Mouse (Mus musculus) pancreas, adult 10 weeks (tissue): Measurements from ENCODE around the gene Endog. TPM values are rescaled to one million over a fixed set of nuclear protein-coding genes. Genes with fewer than 3 reads are reported as not detected.

Experiments
- polyA plus RNA-seq: library from polyadenylated mRNA; stranded (reverse); fragments of 350-450 nt; fragmentation: Illumina TruSeq; extraction: RNeasy Lipid Tissue Mini Kit (QIAGEN cat#74804); gene quantifications from one replicate; pipeline ENCODE4 v1.2.3, GENCODE M21; 2015; ENCODE audit warnings: low read depth, low replicate concordance; ENCODE audit not compliant: insufficient read depth

Gene Endog
- polyA plus RNA-seq = 8.6 TPM

GRCm38 (mm10) chr2:30171371-30171996 lies at the start of gene Endog:
Endog (plus strand) TSS chr2:30171493.

GRCm38 (mm10) chr2:30124472-30125274 lies 46.6 kb upstream of the Endog start, which contains the start of gene Zer1:
Zer1 (minus strand) TSS chr2:30124585.

GRCm38 (mm10) chr2:30133613-30134377 lies 37.5 kb upstream of the Endog start, which contains the start of gene Tbc1d13:
Tbc1d13 (plus strand) TSS chr2:30133746.

GRCm38 (mm10) chr2:30177700-30178675 lies 6.7 kb downstream of the Endog start, which contains the start of gene Spout1:
Spout1 (minus strand) TSS chr2:30178459.

GRCm38 (mm10) chr2:30205629-30206357 lies 34.5 kb downstream of the Endog start, which contains the start of gene Kyat1:
Kyat1 (minus strand) TSS chr2:30205847.

Other genes starting within 250 kb of the Endog start
- gene Gle1, start 236.1 kb upstream of the Endog start, polyA plus RNA-seq = 8.2 TPM
- gene Sptan1, start 205.9 kb upstream of the Endog start, polyA plus RNA-seq = 85.5 TPM
- 7.2 TPM for gene Wdr34, start 122.6 kb upstream of the Endog start, polyA plus RNA-seq
- gene Set, start 114.1 kb upstream of the Endog start, polyA plus RNA-seq = 25.1 TPM
- gene Pkn3, start 93.8 kb upstream of the Endog start, polyA plus RNA-seq = 7.9 TPM
- 7.0 TPM for gene Zdhhc12, start 77.8 kb upstream of the Endog start, polyA plus RNA-seq
- 8.3 TPM for gene Zer1, start 46.9 kb upstream of the Endog start, polyA plus RNA-seq
- gene Tbc1d13, start 37.7 kb upstream of the Endog start, polyA plus RNA-seq = 8.6 TPM
- gene Spout1, start 7.0 kb downstream of the Endog start, polyA plus RNA-seq = 6.3 TPM
- gene Kyat1, start 34.4 kb downstream of the Endog start, polyA plus RNA-seq = 12.2 TPM
- gene Lrrc8a, start 66.2 kb downstream of the Endog start, polyA plus RNA-seq = 7.2 TPM
- gene Gm28035, start 69.1 kb downstream of the Endog start, polyA plus RNA-seq = 0.46 TPM
- gene Phyhd1, start 94.7 kb downstream of the Endog start, polyA plus RNA-seq = 10.5 TPM
- not detected for gene Gm28038, start 109.5 kb downstream of the Endog start, polyA plus RNA-seq
- gene Dolk, start 114.8 kb downstream of the Endog start, polyA plus RNA-seq = 2.7 TPM
- gene Nup188, start 114.9 kb downstream of the Endog start, polyA plus RNA-seq = 4.0 TPM
- 71.9 TPM for gene Sh3glb2, start 187.8 kb downstream of the Endog start, polyA plus RNA-seq
- 3.9 TPM for gene Miga2, start 192.7 kb downstream of the Endog start, polyA plus RNA-seq
- gene Dolpp1, start 220.8 kb downstream of the Endog start, polyA plus RNA-seq = 4.6 TPM
- gene Crat, start 244.3 kb downstream of the Endog start, polyA plus RNA-seq = 12.1 TPM
- 27.1 TPM for gene Ptpa, start 244.5 kb downstream of the Endog start, polyA plus RNA-seq